Mouse (Mus musculus): ENCODE measurements around the gene BC053393.

GRCm38 (mm10) chr11:46631635-46632034 lies 60.3 kb downstream of the BC053393 start:
- TF ChIP-seq CHD2 (IDR thresholded peaks at IDR 0.05; ENCODE audit: low read depth, low read length) (no peak), MAFK (IDR thresholded peaks at IDR 0.05; ENCODE audit: insufficient read depth, low read depth, low read length) (no peak)

All from ES-E14 (cell line).